ENCODE assay signal across 9 mouse cellular contexts in genomic region chr19:16779281-16779680, GRCm38 (mm10). TPM values are rescaled to one million over a fixed set of nuclear protein-coding genes. Genes with fewer than 3 reads are reported as not detected.
A peak's percentile ranks its signal among the peaks of the same experiment; 100 is the strongest.
DNase-seq lines count a peak whose midpoint lies in the region; ATAC-seq lines count a peak whose summit lies in the region.
"Had no signal": no experiment of that assay in that cellular context is flagged by ENCODE, and none has a peak within 500 bp of the region (broad histone marks: within the 10 kb centered on the region; RNA-seq: fewer than 3 reads in every experiment).

No protein-coding gene starts in this region.

- H3K9ac ChIP-seq in kidney, embryonic 14.5 days (ENCODE audit: low read depth, low read length), result no peak overlapping the region

- H3K4me2 ChIP-seq in kidney, embryonic 14.5 days (replicated peaks; ENCODE audit: low read depth, low read length), result no peak overlapping the region

- no peak for ATAC-seq in kidney, embryonic 14.5 days (ENCODE audit: low FRiP score, low TSS enrichment)

- H3K27ac ChIP-seq in kidney, embryonic 14.5 days (ENCODE audit: low read depth, low read length), result no peak overlapping the region
- no peak overlapping the region for H3K27ac ChIP-seq in embryonic facial prominence, embryonic 10.5 days (replicated peaks)
- H3K27ac ChIP-seq: embryonic facial prominence, embryonic 13.5 days had no signal

- no peaks in the 10 kb centered on the region for H3K36me3 ChIP-seq in kidney, embryonic 14.5 days (ENCODE audit: control insufficient read depth, insufficient read depth, low read length)
- no peaks in the 10 kb centered on the region for H3K36me3 ChIP-seq in embryonic facial prominence, embryonic 10.5 days (replicated peaks)
- H3K36me3 ChIP-seq: embryonic facial prominence, embryonic 13.5 days had no signal

- H3K4me3 ChIP-seq in kidney, embryonic 14.5 days (ENCODE audit: low read length), result no peak overlapping the region
- peak overlapping the region; percentile 82; the same call in 1 of the 2 replicates for H3K4me3 ChIP-seq in embryonic facial prominence, embryonic 10.5 days

- H3K4me1 ChIP-seq in kidney, embryonic 14.5 days (ENCODE audit: control insufficient read depth, insufficient read depth, low read length), result no peaks in the 10 kb centered on the region; the same call in 1 of the 2 replicates
- peaks cover 13% of the 10 kb centered on the region; the same call in 1 of the 2 replicates for H3K4me1 ChIP-seq in embryonic facial prominence, embryonic 10.5 days

- peaks cover 3% of the 10 kb centered on the region; the same call in 1 of the 2 replicates for H3K27me3 ChIP-seq in kidney, embryonic 14.5 days (ENCODE audit: control insufficient read depth, insufficient read depth, low read length)
- peaks cover 24% of the 10 kb centered on the region for H3K27me3 ChIP-seq in embryonic facial prominence, embryonic 10.5 days (replicated peaks; ENCODE audit: low read depth, poor library complexity, severe bottlenecking)

- no peaks in the 10 kb centered on the region for H3K9me3 ChIP-seq in kidney, embryonic 14.5 days (ENCODE audit: control insufficient read depth, low read length)
- no peaks in the 10 kb centered on the region for H3K9me3 ChIP-seq in embryonic facial prominence, embryonic 10.5 days
- H3K9me3 ChIP-seq: embryonic facial prominence, embryonic 13.5 days had no signal

- intact Hi-C loops in left cerebral cortex, postnatal 4 days (cut with DNase I), result no loop called here

- 77% methylated on average over 5 of the region's 5 CpGs for WGBS in kidney, embryonic 14.5 days
- 68% methylated on average over 5 of the region's 5 CpGs for WGBS in embryonic facial prominence, embryonic 10.5 days

- peak; percentile 24 to 46 for DNase-seq in kidney, adult 8-10 months
- peak; percentile 21 for DNase-seq in MN1 (ENCODE audit: low spot score)
- no peak for DNase-seq in embryonic facial prominence, embryonic 10.5 days (ENCODE audit: low spot score)
- DNase-seq in kidney, postnatal 36 days, result peak; percentile 36 to 61
- DNase-seq in left cerebral cortex, postnatal 4 days, result no peak
- DNase-seq in frontal cortex, postnatal 14 days (ENCODE audit: low spot score in 2 of 2), result no peak
- DNase-seq in right cerebral cortex, postnatal 14 days, result no peak

RNA-seq across cellular contexts. Expression of gene Vps13a, which starts 1.5 kb away (rescaled TPM):
- 11.0 and 13.3 TPM in 2 replicates for polyA plus RNA-seq in kidney, embryonic 14.5 days (2014; fragmentation: Nextera tagmentation; extraction: Ambion mirVana)
- polyA plus RNA-seq in embryonic facial prominence, embryonic 10.5 days (2016; fragmentation: Nextera tagmentation; extraction: Ambion mirVana), result 7.6 and 7.8 TPM in 2 replicates
- total RNA-seq in left cerebral cortex, postnatal 4 days (2021), result 10 to 100 TPM; 36.3 to 41.0 TPM

Comparison
In these comparisons a context has a peak if more than half of its experiments do, and no peak if none do; other contexts are left out.
1. DNase-seq: peak in kidney, adult 8-10 months (2 of 2), MN1 (single experiment) and kidney, postnatal 36 days (2 of 2); none in embryonic facial prominence, embryonic 10.5 days (single experiment), left cerebral cortex, postnatal 4 days (single experiment), frontal cortex, postnatal 14 days (0 of 2) and right cerebral cortex, postnatal 14 days (single experiment).